Mouse (Mus musculus) limb, embryonic 10.5 days (tissue): ENCODE results near the gene Anxa6. TPM values are rescaled to one million over a fixed set of nuclear protein-coding genes. Genes with fewer than 3 reads are reported as not detected.

Source experiments
- DNase-seq: peaks from one replicate; pipeline ENCODE4 v3.0.0-alpha.2; 2017; ENCODE audit warnings: low spot score
- H3K27ac ChIP-seq: fragments of 300-500 bp; sonication (generic); 2 replicates; pipeline ENCODE4 v1.5.1; 2016; ENCODE audit warnings: mild to moderate bottlenecking
- H3K27me3 ChIP-seq: fragments of 300-500 bp; sonication (generic); 2 replicates; pipeline ENCODE4 v1.6.1; 2016; ENCODE audit warnings: low read depth, mild to moderate bottlenecking; ENCODE audit not compliant: poor library complexity, severe bottlenecking
- H3K36me3 ChIP-seq: fragments of 300-500 bp; sonication (generic); 2 replicates; pipeline ENCODE4 v1.6.1; 2016; ENCODE audit warnings: mild to moderate bottlenecking, moderate library complexity
- H3K4me1 ChIP-seq: fragments of 300-500 bp; sonication (generic); 2 replicates; pipeline ENCODE4 v1.6.1; 2016
- H3K4me3 ChIP-seq: fragments of 300-500 bp; sonication (generic); 2 replicates; pipeline ENCODE4 v1.5.1; 2016; ENCODE audit warnings: mild to moderate bottlenecking, moderate library complexity
- H3K9me3 ChIP-seq: fragments of 300-500 bp; sonication (generic); replicated peaks from 2 replicates; pipeline ENCODE4 v1.6.1; 2016; ENCODE audit warnings: mild to moderate bottlenecking
- WGBS: fragments of 180-500 bp; shearing (Covaris S2); methylation state at CpG from one replicate; pipeline ENCODE4 v1.1.7; 2016; 5-methylcytosine and 5-hydroxymethylcytosine counted together
- polyA plus RNA-seq: library from polyadenylated mRNA; unstranded; fragments of >200 nt; fragmentation: Nextera tagmentation; extraction: Ambion mirVana; gene quantifications from 2 replicates; pipeline ENCODE4 v1.2.1, GENCODE M21; 2016

Anxa6 gene
- polyA plus RNA-seq, 1 experiment from 2014 or later, result 69.1 TPM

DNA sequence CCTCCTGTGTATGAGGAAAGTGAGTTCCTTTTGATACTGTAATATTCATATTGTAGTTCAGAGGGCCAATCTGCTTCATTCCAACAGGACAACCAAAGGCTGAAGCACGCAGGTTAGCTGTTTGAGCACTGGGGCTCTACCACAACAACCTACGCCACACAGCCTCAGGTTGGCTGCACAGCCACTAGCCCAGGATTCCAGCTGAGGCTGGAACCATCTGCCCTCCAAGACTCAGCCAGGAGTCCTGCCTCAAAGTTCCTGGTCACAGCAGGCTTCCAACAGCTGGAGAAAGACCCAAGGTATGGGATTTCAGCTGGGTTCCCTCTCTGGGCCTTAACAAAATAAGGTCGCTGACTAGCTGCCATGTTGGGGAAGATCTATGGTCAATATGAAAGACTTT lies 9.7 kb downstream of the Anxa6 start:
- Histone ChIP-seq H3K9me3 (no peaks in the 10 kb centered on the region), H3K36me3 (peaks cover 27% of the 10 kb centered on the region), H3K4me1 (peaks cover 57% of the 10 kb centered on the region), H3K4me3 (peak overlapping the region; percentile 37; the same call in 1 of the 2 replicates), H3K27ac (peak overlapping the region; percentile 93), H3K27me3 (no peaks in the 10 kb centered on the region)
- 85% methylated on average over 3 of the region's 3 CpGs for WGBS
- DNase-seq, result no peak

DNA sequence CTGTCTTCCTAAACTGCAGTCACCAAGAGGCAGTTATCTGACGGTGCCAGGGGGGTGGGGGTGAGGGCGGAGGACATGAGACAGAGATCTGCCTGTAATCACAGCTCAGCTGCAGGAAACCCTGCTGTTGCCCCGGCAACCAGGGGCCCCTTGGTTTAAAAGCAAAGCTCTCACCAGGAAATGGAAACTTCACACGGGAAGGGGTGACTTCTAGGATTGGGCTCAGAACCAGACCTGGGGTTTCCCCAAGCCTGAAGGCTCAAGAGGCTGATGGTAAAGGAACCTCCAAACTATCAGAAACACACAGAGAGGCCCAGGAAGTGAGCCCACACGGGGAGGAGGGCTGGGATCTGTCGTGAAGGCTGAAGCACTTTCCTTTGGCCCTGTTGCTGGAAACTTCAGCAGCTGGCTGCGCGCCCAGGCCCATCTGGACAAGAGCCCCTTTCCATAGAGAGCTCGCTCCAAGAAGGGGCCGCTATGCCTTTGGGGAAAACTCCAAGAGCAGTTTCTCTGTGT lies 10.1 kb downstream of the Anxa6 start:
- DNase-seq, result peak; percentile 82

DNA sequence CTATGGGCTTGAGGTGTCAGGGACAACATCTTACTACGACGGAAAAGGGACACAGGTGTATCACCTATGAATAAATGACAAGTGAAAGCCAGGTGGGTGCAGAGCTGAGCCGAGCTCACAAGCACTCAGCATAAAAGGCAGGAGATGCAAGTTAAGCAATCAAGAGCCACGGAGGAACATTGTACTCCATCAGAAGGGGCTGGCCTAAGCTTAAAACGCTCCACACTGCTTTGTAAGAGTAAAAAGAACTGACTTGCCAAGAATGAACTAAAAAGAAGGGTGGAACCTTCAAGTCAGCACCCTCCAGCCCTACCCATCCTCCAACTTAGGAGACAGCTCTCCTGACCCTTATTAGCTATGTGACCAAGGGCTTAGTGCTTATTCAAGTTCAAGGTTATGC lies 10.7 kb downstream of the Anxa6 start:
- peaks cover 51% of the 10 kb centered on the region for H3K4me1 ChIP-seq
- peaks cover 32% of the 10 kb centered on the region for H3K36me3 ChIP-seq
- no peaks in the 10 kb centered on the region for H3K9me3 ChIP-seq
- H3K27ac ChIP-seq, result peak overlapping the region; percentile 93
- WGBS, result 69% methylated on average over 5 of the region's 5 CpGs
- H3K27me3 ChIP-seq, result no peaks in the 10 kb centered on the region
- no peak for DNase-seq
- H3K4me3 ChIP-seq, result peak overlapping the region; percentile 37; the same call in 1 of the 2 replicates

More for the DNA sequence above, 10.1 kb downstream of the Anxa6 start:
- H3K4me3 ChIP-seq, result peak overlapping the region; percentile 37
- H3K27ac ChIP-seq, result peak overlapping the region; percentile 93
- WGBS, result 15% methylated on average over 10 of the region's 10 CpGs
- peaks cover 31% of the 10 kb centered on the region for H3K36me3 ChIP-seq
- no peaks in the 10 kb centered on the region for H3K9me3 ChIP-seq
- H3K4me1 ChIP-seq, result peaks cover 52% of the 10 kb centered on the region
- H3K27me3 ChIP-seq, result no peaks in the 10 kb centered on the region

DNA sequence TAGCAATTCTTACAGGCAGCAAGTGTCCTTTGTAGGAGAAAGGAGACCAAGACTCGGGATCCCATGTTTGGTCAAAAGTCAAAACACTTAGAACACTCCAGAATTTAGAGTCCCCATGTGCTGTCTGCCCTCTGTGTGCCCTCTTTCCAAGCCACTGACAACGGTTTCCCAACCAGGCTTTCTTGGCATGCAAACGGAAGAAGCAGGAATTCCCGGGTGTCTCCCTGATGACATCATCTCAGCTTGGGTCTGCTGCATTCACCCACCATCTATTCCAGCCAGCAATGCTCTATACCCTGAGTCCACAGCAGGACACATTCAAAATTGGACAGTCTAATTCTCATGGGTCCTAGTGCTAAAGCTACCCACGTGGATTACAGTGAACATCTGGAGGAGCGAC lies 11.4 kb downstream of the Anxa6 start:
- peaks cover 51% of the 10 kb centered on the region for H3K4me1 ChIP-seq
- peak overlapping the region; percentile 93 for H3K27ac ChIP-seq
- H3K9me3 ChIP-seq, result no peaks in the 10 kb centered on the region
- WGBS, result 62% methylated on average over 6 of the region's 6 CpGs
- DNase-seq, result no peak
- no peaks in the 10 kb centered on the region for H3K27me3 ChIP-seq
- peaks cover 32% of the 10 kb centered on the region for H3K36me3 ChIP-seq
- no peak overlapping the region for H3K4me3 ChIP-seq

DNA sequence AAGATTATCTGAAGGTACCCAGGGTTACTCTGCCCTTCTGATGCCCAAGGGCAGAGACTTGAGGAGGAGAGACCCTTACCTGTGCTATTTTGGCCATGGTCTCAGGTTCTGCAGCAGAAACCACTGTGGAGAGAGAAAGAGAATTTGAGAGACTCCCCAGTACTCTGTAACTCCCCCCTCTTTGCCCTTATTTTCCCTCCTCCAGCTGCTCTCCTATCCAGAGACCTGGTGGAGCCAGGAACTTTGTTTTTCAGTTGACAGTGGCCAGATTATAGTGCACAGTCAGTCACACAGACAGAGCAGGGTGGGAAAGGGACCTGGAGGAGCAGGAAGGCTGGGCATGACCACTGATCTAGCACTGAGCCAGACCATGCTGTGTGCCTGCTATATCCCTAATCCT lies 11.8 kb downstream of the Anxa6 start:
- peaks cover 47% of the 10 kb centered on the region for H3K4me1 ChIP-seq
- H3K4me3 ChIP-seq, result no peak overlapping the region
- peak overlapping the region; percentile 93; the same call in 1 of the 2 replicates for H3K27ac ChIP-seq
- no peaks in the 10 kb centered on the region for H3K9me3 ChIP-seq
- peaks cover 31% of the 10 kb centered on the region for H3K36me3 ChIP-seq
- no peak for DNase-seq
- H3K27me3 ChIP-seq, result no peaks in the 10 kb centered on the region

DNA sequence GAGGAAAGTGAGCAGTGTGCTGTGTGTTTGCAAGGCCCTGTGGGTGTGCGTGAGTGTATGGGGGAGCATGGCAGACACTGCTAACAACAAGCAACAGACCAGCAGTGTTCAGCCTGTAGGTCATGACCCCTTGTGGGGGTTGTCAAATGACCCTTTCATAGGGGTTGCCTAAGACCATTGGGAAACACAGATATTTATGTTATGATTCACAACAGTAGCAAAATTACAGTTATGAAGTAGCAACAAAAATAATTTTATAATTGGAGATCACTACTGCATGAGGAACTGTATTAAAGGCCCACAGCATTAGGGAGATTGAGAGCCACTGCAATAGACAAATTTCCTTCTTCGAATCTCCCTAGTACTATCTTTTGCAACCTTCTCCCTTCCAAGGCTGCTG lies 13.5 kb downstream of the Anxa6 start:
- H3K36me3 ChIP-seq, result peaks cover 27% of the 10 kb centered on the region
- H3K4me1 ChIP-seq, result peaks cover 46% of the 10 kb centered on the region
- H3K27ac ChIP-seq, result 0 out of 2 replicates have a peak overlapping the region, but pooled peaks have one; percentile 14
- H3K9me3 ChIP-seq, result no peaks in the 10 kb centered on the region
- no peaks in the 10 kb centered on the region for H3K27me3 ChIP-seq
- WGBS, result 91% methylated on average over 2 of the region's 2 CpGs
- no peak for DNase-seq
- H3K4me3 ChIP-seq, result no peak overlapping the region

DNA sequence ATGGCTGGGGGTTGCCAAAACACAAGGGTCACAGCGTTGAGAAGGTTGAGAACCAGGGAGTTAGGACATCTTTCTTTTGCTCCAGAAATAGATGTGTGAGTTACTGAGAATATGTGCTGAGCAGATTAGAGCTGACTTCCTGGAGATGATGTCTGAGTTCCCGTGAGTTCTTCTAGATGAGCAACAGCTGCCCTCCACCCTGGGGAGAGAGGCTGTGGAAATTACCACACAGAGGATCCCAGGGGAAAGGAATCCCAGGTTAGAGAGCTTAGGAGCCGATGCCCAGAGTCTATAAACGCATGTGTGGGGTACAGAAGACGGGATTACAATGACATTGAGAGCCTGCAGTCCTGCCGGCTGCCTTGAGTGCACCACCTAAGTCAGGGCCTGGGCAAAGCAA lies 15.2 kb downstream of the Anxa6 start:
- Histone ChIP-seq H3K27ac (no peak overlapping the region), H3K4me1 (peaks cover 30% of the 10 kb centered on the region), H3K27me3 (no peaks in the 10 kb centered on the region), H3K9me3 (no peaks in the 10 kb centered on the region), H3K36me3 (peaks cover 44% of the 10 kb centered on the region), H3K4me3 (no peak overlapping the region)
- DNase-seq, result no peak
- WGBS, result 81% methylated on average over 6 of the region's 6 CpGs

DNA sequence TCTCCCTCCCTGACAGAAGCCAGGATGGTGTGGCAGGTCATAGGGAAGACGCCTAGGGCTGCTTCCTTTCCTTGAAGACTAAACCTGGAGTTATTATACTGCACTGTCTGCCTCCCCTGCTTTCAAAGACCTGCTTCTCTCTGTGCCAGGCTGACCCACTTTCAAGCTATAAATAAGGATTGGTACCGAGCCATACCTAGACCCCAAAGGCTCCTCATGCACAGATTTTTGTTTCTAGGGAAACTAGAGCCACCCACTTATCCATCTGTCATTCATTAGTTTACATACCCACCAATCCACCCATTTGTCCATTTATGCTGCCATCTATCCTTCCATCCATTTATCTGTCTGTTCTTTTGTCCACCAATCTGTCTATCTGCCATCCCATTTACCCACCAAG lies 16.0 kb downstream of the Anxa6 start:
- Histone ChIP-seq H3K9me3 (no peaks in the 10 kb centered on the region), H3K27me3 (no peaks in the 10 kb centered on the region), H3K27ac (no peak overlapping the region), H3K36me3 (peaks cover 46% of the 10 kb centered on the region), H3K4me1 (peaks cover 21% of the 10 kb centered on the region), H3K4me3 (no peak overlapping the region)
- no peak for DNase-seq
- 84% methylated on average over 2 of the region's 2 CpGs for WGBS

DNA sequence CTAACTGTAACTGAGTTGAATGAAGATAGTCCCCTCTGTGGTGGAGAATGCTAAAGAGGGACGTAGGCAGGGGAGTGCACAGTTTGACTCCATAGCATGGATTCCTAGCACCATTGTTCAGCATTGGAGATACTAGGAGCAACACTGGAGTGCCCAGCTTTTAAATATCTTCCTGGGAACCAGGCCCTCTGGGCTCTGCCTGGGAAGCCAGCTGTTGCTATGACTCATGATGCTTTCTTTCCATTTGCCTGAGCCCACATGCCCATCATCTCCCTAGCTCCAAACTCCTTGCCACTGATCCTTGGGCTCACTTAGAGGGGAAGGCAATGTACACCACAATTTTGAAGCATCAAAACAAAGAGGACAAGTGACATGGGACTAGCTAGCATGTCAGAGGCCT lies 16.5 kb downstream of the Anxa6 start:
- Histone ChIP-seq H3K27ac (no peak overlapping the region), H3K4me1 (peaks cover 17% of the 10 kb centered on the region), H3K4me3 (no peak overlapping the region), H3K36me3 (peaks cover 50% of the 10 kb centered on the region), H3K9me3 (no peaks in the 10 kb centered on the region), H3K27me3 (no peaks in the 10 kb centered on the region)
- DNase-seq, result no peak
- WGBS, result 95% methylated on average over 1 of the region's 1 CpGs

DNA sequence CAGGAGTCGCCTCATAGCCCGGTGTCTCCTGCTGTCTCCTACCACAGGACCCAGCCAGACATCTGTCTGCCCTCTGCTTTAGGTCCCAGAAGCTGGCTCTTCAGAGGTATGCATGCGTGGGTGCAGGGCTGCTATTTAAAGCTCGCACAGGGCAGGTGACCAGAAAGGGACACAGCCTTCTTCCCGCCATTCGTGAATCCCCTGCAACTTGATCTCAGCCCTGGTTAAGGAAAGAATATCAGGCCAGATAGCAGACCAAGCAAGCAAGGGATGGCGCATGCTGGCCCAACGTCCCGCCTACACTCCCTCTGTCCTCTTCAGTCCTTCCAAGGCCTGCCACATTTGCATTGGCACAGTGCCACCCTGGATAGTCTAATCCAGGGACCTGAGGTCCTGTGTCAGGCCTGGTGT lies 17.4 kb downstream of the Anxa6 start:
- Histone ChIP-seq H3K4me3 (no peak overlapping the region), H3K27me3 (no peaks in the 10 kb centered on the region), H3K27ac (no peak overlapping the region), H3K9me3 (no peaks in the 10 kb centered on the region), H3K4me1 (peaks cover 12% of the 10 kb centered on the region), H3K36me3 (peaks cover 55% of the 10 kb centered on the region)
- WGBS, result 73% methylated on average over 9 of the region's 9 CpGs
- no peak for DNase-seq

DNA sequence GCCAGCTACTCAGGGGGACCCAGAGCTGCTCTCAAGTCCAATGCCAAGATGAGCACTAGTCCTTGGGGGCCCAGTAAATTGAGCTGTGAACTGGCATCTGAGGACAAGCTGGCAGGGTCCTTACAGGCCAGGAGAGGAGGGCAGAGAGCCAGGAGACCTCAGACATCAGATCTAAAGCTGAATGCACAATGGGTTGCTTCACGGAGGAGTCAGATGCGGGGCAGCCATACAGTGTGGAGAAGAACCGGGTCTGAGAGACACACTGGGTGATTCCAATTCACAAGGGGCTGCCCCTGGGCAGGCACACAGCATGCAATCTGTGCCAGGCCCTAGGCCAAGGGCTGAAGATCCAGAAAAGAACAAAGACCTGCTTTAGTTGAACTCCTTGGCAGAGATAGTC lies 18.0 kb downstream of the Anxa6 start:
- H3K27ac ChIP-seq, result no peak overlapping the region
- no peaks in the 10 kb centered on the region for H3K27me3 ChIP-seq
- DNase-seq, result no peak
- H3K9me3 ChIP-seq, result no peaks in the 10 kb centered on the region
- peaks cover 58% of the 10 kb centered on the region for H3K36me3 ChIP-seq
- H3K4me3 ChIP-seq, result no peak overlapping the region
- 92% methylated on average over 3 of the region's 3 CpGs for WGBS
- peaks cover 11% of the 10 kb centered on the region for H3K4me1 ChIP-seq

DNA sequence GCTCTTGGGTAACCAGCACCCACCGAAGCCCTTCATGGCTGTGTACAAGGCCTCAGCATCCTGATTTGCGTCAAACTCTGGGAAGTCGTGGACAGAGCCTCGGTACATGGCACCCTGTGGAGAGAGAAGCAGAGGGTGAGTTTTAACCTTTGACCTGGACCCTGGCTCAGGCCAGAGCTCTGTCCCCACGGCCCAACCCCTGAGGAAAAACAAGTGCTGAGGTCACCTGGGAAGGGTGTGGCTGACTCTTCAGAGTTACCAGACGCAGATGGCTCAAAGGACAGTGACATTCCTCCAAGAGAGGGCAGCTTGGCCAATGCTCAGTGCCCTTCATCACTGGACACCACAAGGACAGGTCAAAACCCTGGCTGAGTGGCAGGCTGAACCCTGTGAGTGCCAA lies 19.4 kb downstream of the Anxa6 start:
- WGBS, result 88% methylated on average over 6 of the region's 6 CpGs
- no peak overlapping the region for H3K4me3 ChIP-seq
- H3K27ac ChIP-seq, result no peak overlapping the region
- H3K27me3 ChIP-seq, result no peaks in the 10 kb centered on the region
- H3K36me3 ChIP-seq, result peaks cover 63% of the 10 kb centered on the region
- DNase-seq, result no peak
- no peaks in the 10 kb centered on the region for H3K4me1 ChIP-seq
- H3K9me3 ChIP-seq, result no peaks in the 10 kb centered on the region

DNA sequence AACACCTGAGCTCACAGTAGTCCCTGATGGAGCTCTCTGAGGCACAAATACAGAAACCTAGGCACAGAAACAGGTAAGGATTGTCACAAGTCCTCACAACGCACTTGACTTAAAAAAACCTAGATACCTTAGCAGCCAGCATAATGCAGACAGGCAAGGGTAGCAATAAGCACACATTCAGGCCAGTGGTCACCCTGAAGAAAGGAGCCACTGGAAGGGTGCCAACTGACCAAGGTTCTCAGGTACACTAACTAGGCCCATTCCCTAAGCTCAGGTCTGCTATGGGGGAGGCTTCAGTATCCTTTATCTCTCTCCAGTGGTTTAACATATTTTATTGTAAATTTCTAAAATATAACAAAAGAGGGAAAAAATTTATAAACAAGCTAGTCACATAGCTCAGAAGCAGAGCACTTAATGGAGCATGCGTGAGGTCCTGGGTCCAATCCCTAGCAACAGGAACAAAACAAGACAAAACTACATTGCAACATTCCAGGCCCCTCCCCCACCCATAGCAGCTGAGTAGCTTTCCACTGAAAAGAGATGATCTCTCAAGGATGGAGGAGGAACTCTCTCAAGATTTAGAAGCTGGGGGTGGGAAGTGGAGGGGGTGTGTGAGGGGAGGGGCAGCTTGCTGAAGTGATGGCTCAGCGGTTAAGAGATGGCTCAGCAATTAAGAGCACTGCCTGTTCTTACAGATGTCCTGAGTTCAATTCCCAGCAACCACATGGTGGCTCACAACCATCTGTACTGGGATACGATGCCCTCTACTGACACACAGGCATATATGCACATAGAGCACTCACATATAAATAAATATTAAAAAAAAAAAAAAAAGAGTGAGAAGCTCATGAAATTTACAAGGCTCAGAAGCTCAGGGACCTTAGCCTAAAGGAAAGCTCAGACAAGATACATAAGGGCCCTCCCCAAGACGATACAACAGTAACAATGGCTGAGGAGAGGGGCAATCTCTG lies 20.4 kb downstream of the Anxa6 start:
- WGBS, result 88% methylated on average over 5 of the region's 5 CpGs
- Histone ChIP-seq H3K4me1 (no peaks in the 10 kb centered on the region), H3K4me3 (no peak overlapping the region), H3K27me3 (no peaks in the 10 kb centered on the region), H3K9me3 (no peaks in the 10 kb centered on the region), H3K27ac (no peak overlapping the region), H3K36me3 (peaks cover 65% of the 10 kb centered on the region)
- DNase-seq, result no peak
